Mouse (Mus musculus): ENCODE measurements at regions not wholly inside any gene's neighbourhood (a gene's known extent, or its start where the extent isn't known, plus 50 kb on each side); places are given as distances from the start of the nearest gene placed in this dataset.

DNA sequence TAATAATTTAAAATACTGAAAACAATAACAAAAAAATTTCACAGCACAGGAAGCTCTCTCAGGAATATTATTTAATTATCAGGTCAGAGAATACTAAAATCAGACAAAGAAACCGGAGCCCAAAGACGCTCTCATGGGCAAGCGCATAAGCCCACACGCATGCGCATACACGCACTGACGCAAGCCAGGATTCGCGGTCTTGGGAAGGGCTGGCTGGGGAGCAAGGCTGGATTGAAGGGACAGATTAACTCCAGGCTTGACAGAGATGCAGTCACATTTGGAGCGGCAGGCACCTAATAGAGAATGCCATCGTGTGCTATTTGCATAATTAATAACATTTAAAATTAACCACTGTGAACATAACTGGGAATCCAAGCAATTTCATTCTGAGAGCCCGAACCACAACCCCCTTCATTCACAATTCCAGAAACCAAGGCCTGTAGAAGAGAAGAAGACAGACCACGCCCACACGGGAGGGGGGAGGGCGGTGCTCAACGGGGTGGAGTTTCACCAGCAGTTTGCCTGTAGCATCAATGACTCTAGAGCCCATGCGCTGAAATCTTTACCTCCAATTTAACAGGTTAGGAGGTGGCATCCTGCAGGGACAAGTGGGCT lies 134.5 kb downstream of the Dicer1 start:
- TF ChIP-seq GATA1 (IDR thresholded peaks at IDR 0.05; ENCODE audit: borderline replicate concordance, low read length) (no peak), FLI1 (IDR thresholded peaks at IDR 0.05; ENCODE audit: low read length) (no peak)

Data from megakaryocyte, embryonic 14.5 days (primary cell).